Mouse (Mus musculus) megakaryocyte-erythroid progenitor cell, adult 5-6 weeks (primary cell): ENCODE results near the gene Cmtr1. TPM values are rescaled to one million over a fixed set of nuclear protein-coding genes. Genes with fewer than 3 reads are reported as not detected.

Experiments used
- ATAC-seq: replicated peaks from 2 replicates; pipeline ENCODE4 v1.8.0; 2016; ENCODE audit warnings: mild to moderate bottlenecking, inconsistent platforms; ENCODE audit not compliant: severe bottlenecking, poor library complexity, low FRiP score, low TSS enrichment
- total RNA-seq, 2 experiments: library from RNA; stranded (forward) in 1 of 2; stranded (reverse) in 1 of 2; fragments of 200-1000, 215-1000 nt in 1 of 2; fragments of >200 nt in 1 of 2; fragmentation: Nextera tagmentation in 1 of 2; gene quantifications; 2 replicates each; pipeline ENCODE4 v1.2.3; 2014 to 2017

Gene Cmtr1
- total RNA-seq, 2 experiments from 2014 or later, result 44.7 to 135 TPM

GRCm38 (mm10) chr17:29725027-29725620, 64.7 kb downstream of the Cmtr1 start:
- no peak for ATAC-seq

GRCm38 (mm10) chr17:29728082-29728481, 67.7 kb downstream of the Cmtr1 start:
- no peak for ATAC-seq

GRCm38 (mm10) chr17:29730510-29731265, 70.3 kb downstream of the Cmtr1 start:
- ATAC-seq, result no peak

- ATAC-seq, result no peak
Measured at GRCm38 (mm10) chr17:29731266-29731952, 71.0 kb downstream of the Cmtr1 start.

GRCm38 (mm10) chr17:29731953-29732325, 71.5 kb downstream of the Cmtr1 start:
- no peak for ATAC-seq

GRCm38 (mm10) chr17:29732522-29732921, 72.1 kb downstream of the Cmtr1 start:
- no peak for ATAC-seq

GRCm38 (mm10) chr17:29736448-29737014, 76.1 kb downstream of the Cmtr1 start:
- ATAC-seq, result no peak

GRCm38 (mm10) chr17:29737849-29738804, 77.7 kb downstream of the Cmtr1 start:
- 0 out of 2 replicates have a peak, but pooled peaks have one; percentile 41 for ATAC-seq

GRCm38 (mm10) chr17:29747466-29747865, 87.1 kb downstream of the Cmtr1 start:
- no peak for ATAC-seq

- ATAC-seq, result no peak
Measured at GRCm38 (mm10) chr17:29754510-29754909, 94.1 kb downstream of the Cmtr1 start.

Other genes starting within 250 kb of the Cmtr1 start
- 33.2 and 48.8 TPM in 2 replicates for gene Pim1, start 169.8 kb upstream of the Cmtr1 start, total RNA-seq (2014; fragmentation: Nextera tagmentation)
- gene Pim1, start 169.8 kb upstream of the Cmtr1 start, total RNA-seq (2017), result 96.9 and 106 TPM in 2 replicates
- not detected in 2 replicates for gene Gm17657, start 111.0 kb upstream of the Cmtr1 start, total RNA-seq (2014; fragmentation: Nextera tagmentation)
- not detected in 2 replicates for gene Gm17657, start 111.0 kb upstream of the Cmtr1 start, total RNA-seq (2017)
- 15.0 TPM in 2 replicates for gene Tbc1d22b, start 110.8 kb upstream of the Cmtr1 start, total RNA-seq (2014; fragmentation: Nextera tagmentation)
- 3.7 and 4.6 TPM in 2 replicates for gene Tbc1d22b, start 110.8 kb upstream of the Cmtr1 start, total RNA-seq (2017)
- not detected in 2 replicates for gene Tmem217, start 108.2 kb upstream of the Cmtr1 start, total RNA-seq (2014; fragmentation: Nextera tagmentation)
- not detected in 2 replicates for gene Tmem217, start 108.2 kb upstream of the Cmtr1 start, total RNA-seq (2017)
- gene Rnf8, start 45.8 kb upstream of the Cmtr1 start, total RNA-seq (2014; fragmentation: Nextera tagmentation), result 61.3 and 82.3 TPM in 2 replicates
- gene Rnf8, start 45.8 kb upstream of the Cmtr1 start, total RNA-seq (2017), result 76.0 and 122 TPM in 2 replicates
- 5.9 and 8.2 TPM in 2 replicates for gene Gm28043, start 45.7 kb upstream of the Cmtr1 start, total RNA-seq (2014; fragmentation: Nextera tagmentation)
- gene Gm28043, start 45.7 kb upstream of the Cmtr1 start, total RNA-seq (2017), result 4.0 and 8.2 TPM in 2 replicates
- gene Ccdc167, start 56.4 kb downstream of the Cmtr1 start, total RNA-seq (2014; fragmentation: Nextera tagmentation), result 20.4 and 22.0 TPM in 2 replicates
- gene Ccdc167, start 56.4 kb downstream of the Cmtr1 start, total RNA-seq (2017), result 6.0 and 16.3 TPM in 2 replicates